Mouse (Mus musculus) kidney, postnatal 10 days (tissue): ENCODE results near the gene H2al2a.

ENCODE experiments used
- DNase-seq: peaks from one replicate; pipeline ENCODE4 v3.0.0; 2021; ENCODE audit warnings: mixed read lengths

H2al2a gene

GRCm38 (mm10) chr2:17996858-17997257 is at the start of gene H2al2a:
Gene H2al2a, minus strand, starts transcription at chr2:17996958.
- no peak for DNase-seq

GRCm38 (mm10) chr2:18046186-18046585 is 49.4 kb upstream of the H2al2a start:
- DNase-seq = no peak

GRCm38 (mm10) chr2:18045781-18046181 is 49.0 kb upstream of the H2al2a start:
- no peak for DNase-seq

GRCm38 (mm10) chr2:18045143-18045780 is 48.5 kb upstream of the H2al2a start:
- DNase-seq = peak; percentile 12

GRCm38 (mm10) chr2:18041199-18041885 is 44.6 kb upstream of the H2al2a start:
- peak; percentile 75 for DNase-seq

GRCm38 (mm10) chr2:18040347-18041160 is 43.8 kb upstream of the H2al2a start:
- DNase-seq = peak; percentile 35

- peak; percentile 55 for DNase-seq
These were observed 43.0 kb upstream of the H2al2a start for GRCm38 (mm10) chr2:18039566-18040290.

- DNase-seq = no peak
These were observed 42.2 kb upstream of the H2al2a start for GRCm38 (mm10) chr2:18038895-18039371.

GRCm38 (mm10) chr2:18038141-18038752 is 41.5 kb upstream of the H2al2a start:
- DNase-seq = no peak

- DNase-seq = no peak
These were observed 40.7 kb upstream of the H2al2a start, which contains the start of gene A930004D18Rik for GRCm38 (mm10) chr2:18037491-18037890. Gene A930004D18Rik, minus strand, starts transcription at chr2:18037737.

- no peak for DNase-seq
These were observed 37.9 kb upstream of the H2al2a start for GRCm38 (mm10) chr2:18034371-18035250.

- DNase-seq = no peak
These were observed 36.7 kb upstream of the H2al2a start for GRCm38 (mm10) chr2:18033166-18034108.

- peak; percentile 39 for DNase-seq
These were observed 35.8 kb upstream of the H2al2a start for GRCm38 (mm10) chr2:18032538-18032895.

- DNase-seq = peak; percentile 82
These were observed 35.2 kb upstream of the H2al2a start for GRCm38 (mm10) chr2:18031831-18032537.

- peak; percentile 69 for DNase-seq
These were observed 34.6 kb upstream of the H2al2a start for GRCm38 (mm10) chr2:18031271-18031821.

GRCm38 (mm10) chr2:18030581-18030980 is 33.8 kb upstream of the H2al2a start:
- no peak for DNase-seq

- DNase-seq = no peak
These were observed 32.9 kb upstream of the H2al2a start for GRCm38 (mm10) chr2:18029656-18030055.

- DNase-seq = peak; percentile 98
These were observed 31.6 kb upstream of the H2al2a start for GRCm38 (mm10) chr2:18028140-18029021.
